Mouse (Mus musculus): ENCODE results near the gene Cgrrf1.
"Not testable (repeated sequence)": the region's sequence is repeated elsewhere in the genome, so short reads cannot be mapped to it uniquely, and the experiment has no call there.

- not testable (repeated sequence) for TF ChIP-seq CTCF (IDR thresholded peaks at IDR 0.05; ENCODE audit: control insufficient read depth, insufficient read depth, low read length); POLR2A (IDR thresholded peaks at IDR 0.05; ENCODE audit: borderline replicate concordance, control insufficient read depth, low read depth, low read length)
Observed at GRCm38 (mm10) chr14:46819961-46820360, 12.0 kb upstream of the Cgrrf1 start.

All from bone marrow, adult 2 months (tissue).